Mouse (Mus musculus) heart, postnatal 0 days (tissue): ENCODE measurements at regions not wholly inside any gene's neighbourhood (a gene's known extent, or its start where the extent isn't known, plus 50 kb on each side); places are given as distances from the start of the nearest gene placed in this dataset.

Experiments
- ATAC-seq: fragments of 200-750 bp; cut with Nextera tagmentation; 2 replicates; pipeline ENCODE4 v1.8.0; 2017; ENCODE audit warnings: low read depth, moderate number of reproducible peaks, moderate library complexity; ENCODE audit not compliant: insufficient read depth
- DNase-seq: peaks from one replicate; pipeline ENCODE4 v3.0.0-alpha.2; 2016; ENCODE audit warnings: low spot score
- H3K27ac ChIP-seq: fragments of 300-500 bp; sonication (generic); 2 replicates; pipeline ENCODE4 v1.5.1; 2014; ENCODE audit warnings: low read depth, mild to moderate bottlenecking
- H3K27me3 ChIP-seq: fragments of 300-500 bp; sonication (generic); 2 replicates; pipeline ENCODE4 v1.6.1; 2014; ENCODE audit warnings: low read length, mixed read lengths; ENCODE audit not compliant: control insufficient read depth, insufficient read depth
- H3K36me3 ChIP-seq: fragments of 300-500 bp; sonication (generic); replicated peaks from 2 replicates; pipeline ENCODE4 v1.6.1; 2014; ENCODE audit warnings: low read length, mixed read lengths; ENCODE audit not compliant: control insufficient read depth, insufficient read depth
- H3K4me1 ChIP-seq: fragments of 300-500 bp; sonication (generic); 2 replicates; pipeline ENCODE4 v1.6.1; 2014; ENCODE audit warnings: antibody characterized with exemption; ENCODE audit not compliant: control insufficient read depth, insufficient read depth
- H3K4me2 ChIP-seq: fragments of 300-500 bp; sonication (generic); 2 replicates; pipeline ENCODE4 v1.6.1; 2014; ENCODE audit warnings: low read depth, mild to moderate bottlenecking, low read length, moderate library complexity
- H3K4me3 ChIP-seq: fragments of 300-500 bp; sonication (generic); 2 replicates; pipeline ENCODE4 v1.5.1; 2014; ENCODE audit warnings: low read depth, low read length
- H3K9ac ChIP-seq: fragments of 300-500 bp; sonication (generic); replicated peaks from 2 replicates; pipeline ENCODE4 v1.6.1; 2014; ENCODE audit warnings: low read depth, low read length, mixed read lengths
- H3K9me3 ChIP-seq: fragments of 300-500 bp; sonication (generic); replicated peaks from 2 replicates; pipeline ENCODE4 v1.6.1; 2016; ENCODE audit warnings: low read length; ENCODE audit not compliant: control insufficient read depth
- CTCF ChIP-seq: IDR thresholded peaks from 2 replicates; pipeline ENCODE4 v1.5.1; 2016; ENCODE audit warnings: antibody characterized with exemption, control low read depth, low read depth
- EP300 ChIP-seq: IDR thresholded peaks from 2 replicates; pipeline ENCODE4 v1.6.1; 2016; ENCODE audit warnings: antibody characterized with exemption, low read depth
- WGBS: fragments of 180-500 bp; shearing (Covaris S2); extraction: QIAGEN DNeasy Blood & Tissue Kit; methylation state at CpG from one replicate; pipeline ENCODE4 v1.1.7; 2014; 5-methylcytosine and 5-hydroxymethylcytosine counted together

- no peaks in the 10 kb centered on the region for H3K4me1 ChIP-seq
- H3K27me3 ChIP-seq = no peaks in the 10 kb centered on the region
- no peaks in the 10 kb centered on the region for H3K36me3 ChIP-seq
- TF ChIP-seq EP300 (no peak), CTCF (no peak)
- ATAC-seq (no peak), DNase-seq (no peak)
- H3K9ac ChIP-seq = no peak overlapping the region
- H3K27ac ChIP-seq = no peak overlapping the region
- 68% methylated on average over 4 of the region's 4 CpGs for WGBS
- H3K4me2 ChIP-seq = no peak overlapping the region
- H3K9me3 ChIP-seq = no peaks in the 10 kb centered on the region
- no peak overlapping the region for H3K4me3 ChIP-seq
These were observed 688.7 kb downstream of the Iqcm start for GRCm38 (mm10) chr8:76137219-76137618.

- Histone ChIP-seq H3K27ac (no peak overlapping the region), H3K4me2 (no peak overlapping the region), H3K4me3 (no peak overlapping the region), H3K4me1 (no peaks in the 10 kb centered on the region), H3K36me3 (no peaks in the 10 kb centered on the region), H3K9me3 (no peaks in the 10 kb centered on the region), H3K9ac (no peak overlapping the region), H3K27me3 (no peaks in the 10 kb centered on the region)
- TF ChIP-seq EP300 (no peak), CTCF (no peak)
- DNase-seq (no peak), ATAC-seq (no peak)
- WGBS = 52% methylated on average over 4 of the region's 4 CpGs
These were observed 700.2 kb downstream of the Iqcm start for GRCm38 (mm10) chr8:76148681-76149080.

GRCm38 (mm10) chr8:76182520-76182919 is 716.7 kb upstream of the Nr3c2 start:
- Histone ChIP-seq H3K27ac (no peak overlapping the region), H3K4me2 (no peak overlapping the region), H3K4me3 (no peak overlapping the region), H3K27me3 (no peaks in the 10 kb centered on the region), H3K9me3 (no peaks in the 10 kb centered on the region), H3K4me1 (no peaks in the 10 kb centered on the region), H3K9ac (no peak overlapping the region), H3K36me3 (no peaks in the 10 kb centered on the region)
- ATAC-seq (no peak), DNase-seq (no peak)
- WGBS = 85% methylated on average over 3 of the region's 3 CpGs
- TF ChIP-seq EP300 (no peak), CTCF (no peak)

GRCm38 (mm10) chr8:76183836-76184235 is 715.4 kb upstream of the Nr3c2 start:
- ATAC-seq (no peak), DNase-seq (no peak)
- Histone ChIP-seq H3K4me3 (no peak overlapping the region), H3K27me3 (no peaks in the 10 kb centered on the region), H3K36me3 (no peaks in the 10 kb centered on the region), H3K9me3 (no peaks in the 10 kb centered on the region), H3K4me1 (no peaks in the 10 kb centered on the region), H3K9ac (no peak overlapping the region), H3K27ac (no peak overlapping the region), H3K4me2 (no peak overlapping the region)
- no peak for TF ChIP-seq EP300
- no peak for TF ChIP-seq CTCF

- Histone ChIP-seq H3K27me3 (no peaks in the 10 kb centered on the region), H3K4me1 (no peaks in the 10 kb centered on the region), H3K4me3 (no peak overlapping the region), H3K36me3 (no peaks in the 10 kb centered on the region), H3K27ac (no peak overlapping the region), H3K4me2 (no peak overlapping the region), H3K9ac (no peak overlapping the region), H3K9me3 (no peaks in the 10 kb centered on the region)
- DNase-seq (no peak), ATAC-seq (no peak)
- WGBS = 69% methylated on average over 5 of the region's 5 CpGs
- TF ChIP-seq CTCF (no peak), EP300 (no peak)
These were observed 711.9 kb upstream of the Nr3c2 start for GRCm38 (mm10) chr8:76187293-76187692.

GRCm38 (mm10) chr8:76211891-76212290 is 687.4 kb upstream of the Nr3c2 start:
- Histone ChIP-seq H3K27ac (no peak overlapping the region), H3K36me3 (no peaks in the 10 kb centered on the region), H3K9ac (no peak overlapping the region), H3K9me3 (no peaks in the 10 kb centered on the region), H3K4me3 (no peak overlapping the region), H3K4me1 (no peaks in the 10 kb centered on the region), H3K27me3 (no peaks in the 10 kb centered on the region), H3K4me2 (no peak overlapping the region)
- no peak for DNase-seq
- WGBS = 80% methylated on average over 4 of the region's 4 CpGs
- no peak for TF ChIP-seq EP300
- no peak for TF ChIP-seq CTCF
- ATAC-seq = no peak
